Mouse (Mus musculus) lung, postnatal 0 days (tissue): Measurements from ENCODE around the gene H2afy.

Experiments
- CTCF ChIP-seq: IDR thresholded peaks from 2 replicates; pipeline ENCODE4 v1.5.1; 2016; ENCODE audit warnings: antibody characterized with exemption, mild to moderate bottlenecking
- EP300 ChIP-seq: IDR thresholded peaks from 2 replicates; pipeline ENCODE4 v1.6.1; 2016; ENCODE audit warnings: antibody characterized with exemption, mild to moderate bottlenecking, control low read depth

DNA sequence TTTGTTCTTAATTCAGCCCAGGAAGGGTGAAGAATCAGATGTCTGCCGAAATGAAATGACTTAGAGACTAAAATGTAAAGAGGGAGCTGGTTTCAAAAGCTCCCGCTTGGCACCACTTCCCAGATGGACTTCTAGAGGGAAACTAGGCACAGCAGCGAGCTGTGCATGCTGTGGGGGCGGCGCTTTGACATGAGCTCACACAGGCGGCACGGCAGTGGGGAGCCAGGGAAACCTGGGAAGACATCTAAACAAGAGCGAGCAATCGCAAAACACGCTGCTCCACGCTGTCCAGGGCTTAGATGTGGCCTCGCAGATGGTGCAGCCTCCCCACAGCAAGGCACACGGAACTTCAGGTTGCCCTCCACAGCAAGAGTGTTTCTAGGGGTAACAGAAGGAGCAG, 23.2 kb downstream of the H2afy start:
- TF ChIP-seq CTCF (no peak), EP300 (no peak)
